Mouse (Mus musculus): Measurements from ENCODE around the gene Phf21a. TPM values are rescaled to one million over a fixed set of nuclear protein-coding genes. Genes with fewer than 3 reads are reported as not detected.

Phf21a gene
- polyA plus RNA-seq, 1 experiment, result 52.2 TPM

- Histone ChIP-seq H3K4me1 (ENCODE audit: control insufficient read depth, insufficient read depth, low read length) (peaks cover 2% of the 10 kb centered on the region), H3K9me3 (replicated peaks; ENCODE audit: control insufficient read depth, insufficient read depth, low read length, poor library complexity, severe bottlenecking) (no peaks in the 10 kb centered on the region), H3K27me3 (ENCODE audit: control insufficient read depth, insufficient read depth, low read length, poor library complexity, severe bottlenecking) (no peaks in the 10 kb centered on the region), H3K4me3 (ENCODE audit: low read depth, low read length) (no peak overlapping the region), H3K36me3 (ENCODE audit: control insufficient read depth, insufficient read depth, low read length, poor library complexity, severe bottlenecking) (0 out of 2 replicates have a peak, but pooled peaks cover 3% of the 10 kb centered on the region), H3K9ac (ENCODE audit: low read depth, poor library complexity, severe bottlenecking) (no peak overlapping the region), H3K27ac (ENCODE audit: insufficient read depth, low read length) (no peak overlapping the region)
- no peak for TF ChIP-seq EP300 (IDR thresholded peaks at IDR 0.05; ENCODE audit: insufficient read depth, low read depth, low read length)
- no peak for TF ChIP-seq CTCF (IDR thresholded peaks at IDR 0.05; ENCODE audit: low read depth, low read length)
- no peak for TF ChIP-seq POLR2A (IDR thresholded peaks at IDR 0.05; ENCODE audit: insufficient read depth, low read length)
These were observed 310.9 kb downstream of the Phf21a start for GRCm38 (mm10) chr2:92403776-92404319.

- Histone ChIP-seq H3K4me3 (ENCODE audit: low read depth, low read length) (no peak overlapping the region), H3K27ac (ENCODE audit: insufficient read depth, low read length) (no peak overlapping the region), H3K9me3 (replicated peaks; ENCODE audit: control insufficient read depth, insufficient read depth, low read length, poor library complexity, severe bottlenecking) (no peaks in the 10 kb centered on the region), H3K27me3 (ENCODE audit: control insufficient read depth, insufficient read depth, low read length, poor library complexity, severe bottlenecking) (no peaks in the 10 kb centered on the region), H3K4me1 (ENCODE audit: control insufficient read depth, insufficient read depth, low read length) (peaks cover 2% of the 10 kb centered on the region), H3K36me3 (ENCODE audit: control insufficient read depth, insufficient read depth, low read length, poor library complexity, severe bottlenecking) (peaks cover 6% of the 10 kb centered on the region; the same call in 1 of the 2 replicates), H3K9ac (ENCODE audit: low read depth, poor library complexity, severe bottlenecking) (no peak overlapping the region)
- no peak for TF ChIP-seq EP300 (IDR thresholded peaks at IDR 0.05; ENCODE audit: insufficient read depth, low read depth, low read length)
These were observed 311.8 kb downstream of the Phf21a start for GRCm38 (mm10) chr2:92404737-92405136.

GRCm38 (mm10) chr2:92405687-92406086 lies 312.8 kb downstream of the Phf21a start:
- no peak overlapping the region for H3K27ac ChIP-seq (ENCODE audit: insufficient read depth, low read length)
- no peak overlapping the region for H3K9ac ChIP-seq (ENCODE audit: low read depth, poor library complexity, severe bottlenecking)
- H3K27me3 ChIP-seq (ENCODE audit: control insufficient read depth, insufficient read depth, low read length, poor library complexity, severe bottlenecking), result no peaks in the 10 kb centered on the region
- H3K9me3 ChIP-seq (replicated peaks; ENCODE audit: control insufficient read depth, insufficient read depth, low read length, poor library complexity, severe bottlenecking), result no peaks in the 10 kb centered on the region
- H3K36me3 ChIP-seq (ENCODE audit: control insufficient read depth, insufficient read depth, low read length, poor library complexity, severe bottlenecking), result peaks cover 6% of the 10 kb centered on the region; the same call in 1 of the 2 replicates
- no peak overlapping the region for H3K4me3 ChIP-seq (ENCODE audit: low read depth, low read length)
- peaks cover 2% of the 10 kb centered on the region for H3K4me1 ChIP-seq (ENCODE audit: control insufficient read depth, insufficient read depth, low read length)
- TF ChIP-seq POLR2A (IDR thresholded peaks at IDR 0.05; ENCODE audit: insufficient read depth, low read length), result no peak
- TF ChIP-seq EP300 (IDR thresholded peaks at IDR 0.05; ENCODE audit: insufficient read depth, low read depth, low read length), result no peak
- TF ChIP-seq CTCF (IDR thresholded peaks at IDR 0.05; ENCODE audit: low read depth, low read length), result no peak

- H3K27ac ChIP-seq (ENCODE audit: insufficient read depth, low read length), result no peak overlapping the region
- H3K4me1 ChIP-seq (ENCODE audit: control insufficient read depth, insufficient read depth, low read length), result no peaks in the 10 kb centered on the region
- no peak overlapping the region for H3K9ac ChIP-seq (ENCODE audit: low read depth, poor library complexity, severe bottlenecking)
- TF ChIP-seq EP300 (IDR thresholded peaks at IDR 0.05; ENCODE audit: insufficient read depth, low read depth, low read length) (no peak), CTCF (IDR thresholded peaks at IDR 0.05; ENCODE audit: low read depth, low read length) (no peak), POLR2A (IDR thresholded peaks at IDR 0.05; ENCODE audit: insufficient read depth, low read length) (no peak)
- peaks cover 8% of the 10 kb centered on the region; the same call in 1 of the 2 replicates for H3K36me3 ChIP-seq (ENCODE audit: control insufficient read depth, insufficient read depth, low read length, poor library complexity, severe bottlenecking)
- H3K9me3 ChIP-seq (replicated peaks; ENCODE audit: control insufficient read depth, insufficient read depth, low read length, poor library complexity, severe bottlenecking), result no peaks in the 10 kb centered on the region
- H3K27me3 ChIP-seq (ENCODE audit: control insufficient read depth, insufficient read depth, low read length, poor library complexity, severe bottlenecking), result no peaks in the 10 kb centered on the region
- H3K4me3 ChIP-seq (ENCODE audit: low read depth, low read length), result no peak overlapping the region
These were observed 315.6 kb downstream of the Phf21a start for GRCm38 (mm10) chr2:92408309-92409045.

GRCm38 (mm10) chr2:92411705-92412104 lies 318.8 kb downstream of the Phf21a start:
- Histone ChIP-seq H3K27me3 (ENCODE audit: control insufficient read depth, insufficient read depth, low read length, poor library complexity, severe bottlenecking) (no peaks in the 10 kb centered on the region), H3K9me3 (replicated peaks; ENCODE audit: control insufficient read depth, insufficient read depth, low read length, poor library complexity, severe bottlenecking) (no peaks in the 10 kb centered on the region), H3K4me3 (ENCODE audit: low read depth, low read length) (no peak overlapping the region), H3K9ac (ENCODE audit: low read depth, poor library complexity, severe bottlenecking) (no peak overlapping the region), H3K27ac (ENCODE audit: insufficient read depth, low read length) (no peak overlapping the region), H3K36me3 (ENCODE audit: control insufficient read depth, insufficient read depth, low read length, poor library complexity, severe bottlenecking) (peaks cover 8% of the 10 kb centered on the region; the same call in 1 of the 2 replicates), H3K4me1 (ENCODE audit: control insufficient read depth, insufficient read depth, low read length) (no peaks in the 10 kb centered on the region)
- no peak for TF ChIP-seq POLR2A (IDR thresholded peaks at IDR 0.05; ENCODE audit: insufficient read depth, low read length)
- no peak for TF ChIP-seq EP300 (IDR thresholded peaks at IDR 0.05; ENCODE audit: insufficient read depth, low read depth, low read length)
- no peak for TF ChIP-seq CTCF (IDR thresholded peaks at IDR 0.05; ENCODE audit: low read depth, low read length)

Other genes with a start within 250 kb of the Phf21a start
- 0.78 and 0.97 TPM in 2 replicates for gene Chrm4, start 165.9 kb upstream of the Phf21a start, polyA plus RNA-seq (2011; ENCODE audit: insufficient read depth, insufficient read length, low read depth, missing spikeins)
- 156 and 167 TPM in 2 replicates for gene Mdk, start 160.8 kb upstream of the Phf21a start, polyA plus RNA-seq (2011; ENCODE audit: insufficient read depth, insufficient read length, low read depth, missing spikeins)
- not detected in 2 replicates for gene Gm9821, start 147.4 kb upstream of the Phf21a start, polyA plus RNA-seq (2011; ENCODE audit: insufficient read depth, insufficient read length, low read depth, missing spikeins)
- gene Dgkz, start 117.3 kb upstream of the Phf21a start, polyA plus RNA-seq (2011; ENCODE audit: insufficient read depth, insufficient read length, low read depth, missing spikeins), result 28.1 and 29.6 TPM in 2 replicates
- 10.5 and 10.9 TPM in 2 replicates for gene Creb3l1, start 68.6 kb upstream of the Phf21a start, polyA plus RNA-seq (2011; ENCODE audit: insufficient read depth, insufficient read length, low read depth, missing spikeins)